Mouse (Mus musculus): ENCODE data around the gene Evi2. TPM values are rescaled to one million over a fixed set of nuclear protein-coding genes. Genes with fewer than 3 reads are reported as not detected.

The Evi2 gene
- polyA plus RNA-seq, 1 experiment from 2014 or later: 0.56 TPM

DNA sequence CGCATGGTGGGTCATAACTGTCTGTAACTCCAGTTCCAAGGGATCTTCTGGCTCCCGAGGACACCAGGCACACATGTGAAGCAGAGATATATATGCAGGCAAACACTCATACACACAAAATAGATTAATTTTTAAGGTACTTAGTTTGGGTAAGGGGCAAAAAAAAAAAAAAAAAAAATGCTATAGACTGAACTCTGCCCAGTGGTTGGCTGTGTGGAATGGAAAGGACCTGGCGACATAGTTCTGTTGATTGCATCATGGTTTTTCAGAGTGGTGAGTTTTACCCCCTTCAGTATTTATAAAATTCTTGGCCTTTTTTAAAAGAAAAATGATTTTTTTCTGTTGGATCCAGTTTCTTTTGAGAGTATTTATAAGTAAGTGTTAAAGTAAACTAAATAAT is 5.9 kb upstream of the Evi2 start:
- WGBS: 94% methylated on average over 3 of the region's 3 CpGs
- H3K27ac ChIP-seq (ENCODE audit: low read length): no peak overlapping the region
- H3K4me2 ChIP-seq (replicated peaks; ENCODE audit: low read depth, low read length): no peak overlapping the region
- H3K4me3 ChIP-seq (ENCODE audit: low read length): no peak overlapping the region
- peaks cover 16% of the 10 kb centered on the region for H3K36me3 ChIP-seq (ENCODE audit: insufficient read depth, low read length)
- H3K9me3 ChIP-seq (ENCODE audit: low read length): no peaks in the 10 kb centered on the region
- no peaks in the 10 kb centered on the region for H3K4me1 ChIP-seq (ENCODE audit: insufficient read depth, low read length)
- no peak overlapping the region for H3K9ac ChIP-seq (replicated peaks; ENCODE audit: low read length)
- H3K27me3 ChIP-seq (ENCODE audit: insufficient read depth, low read length): no peaks in the 10 kb centered on the region
- no peak for ATAC-seq (ENCODE audit: low FRiP score, low TSS enrichment)

DNA sequence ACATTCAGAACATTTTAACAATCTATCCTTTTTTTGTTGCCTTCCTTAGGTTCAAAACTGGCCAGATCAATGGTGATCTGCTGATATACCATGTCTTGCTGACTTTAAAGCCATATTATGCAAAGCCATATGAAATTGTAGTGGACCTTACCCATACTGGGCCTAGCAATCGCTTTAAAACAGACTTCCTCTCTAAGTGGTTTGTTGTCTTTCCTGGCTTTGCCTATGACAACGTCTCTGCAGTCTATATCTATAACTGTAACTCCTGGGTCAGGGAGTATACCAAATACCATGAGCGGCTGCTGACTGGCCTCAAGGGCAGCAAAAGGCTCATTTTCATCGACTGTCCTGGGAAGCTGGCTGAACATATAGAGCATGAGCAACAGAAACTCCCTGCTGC is 5.2 kb upstream of the Evi2 start:
- Histone ChIP-seq H3K4me3 (ENCODE audit: low read length) (no peak overlapping the region), H3K4me2 (replicated peaks; ENCODE audit: low read depth, low read length) (no peak overlapping the region), H3K9ac (replicated peaks; ENCODE audit: low read length) (no peak overlapping the region), H3K27ac (ENCODE audit: low read length) (no peak overlapping the region), H3K36me3 (ENCODE audit: insufficient read depth, low read length) (peaks cover 16% of the 10 kb centered on the region; the same call in 1 of the 2 replicates), H3K9me3 (ENCODE audit: low read length) (no peaks in the 10 kb centered on the region), H3K4me1 (ENCODE audit: insufficient read depth, low read length) (no peaks in the 10 kb centered on the region), H3K27me3 (ENCODE audit: insufficient read depth, low read length) (no peaks in the 10 kb centered on the region)
- no peak for ATAC-seq (ENCODE audit: low FRiP score, low TSS enrichment)
- 92% methylated on average over 4 of the region's 4 CpGs for whole genome bisulfite sequencing

DNA sequence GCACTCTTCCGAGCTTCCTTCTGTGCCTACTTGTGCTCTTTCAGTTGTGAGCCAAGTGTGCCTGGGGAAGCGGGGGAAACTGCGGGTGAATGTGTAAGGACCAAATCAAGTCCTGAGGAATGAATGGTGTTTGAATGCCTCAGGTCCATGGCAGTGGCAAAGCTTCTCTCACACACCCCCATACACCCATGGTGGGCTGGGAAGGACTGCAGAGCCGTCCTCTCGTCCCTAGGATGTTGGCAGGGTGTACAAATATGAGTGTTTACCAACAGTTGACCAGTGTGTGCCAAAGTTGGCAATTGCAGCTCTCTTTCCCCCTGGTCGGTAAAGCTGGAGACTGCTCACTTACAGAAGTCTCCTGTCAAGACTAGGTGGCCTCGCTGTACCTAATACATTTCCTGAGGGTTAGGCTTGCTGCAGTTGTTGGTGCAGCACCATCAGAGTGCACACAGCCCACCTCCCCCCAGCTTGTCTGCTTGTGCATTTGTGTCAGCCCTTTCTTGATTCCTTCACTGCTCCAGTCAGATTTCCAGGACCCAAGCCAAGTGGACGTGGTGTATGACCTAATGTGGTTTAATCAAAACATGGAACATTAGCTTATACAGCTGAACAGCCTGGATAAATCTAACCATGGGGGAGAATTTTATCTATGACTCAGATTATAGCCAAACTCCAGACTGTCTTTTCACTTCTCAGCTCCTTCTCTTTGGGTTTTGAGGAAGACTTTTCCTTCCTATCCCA is 3.7 kb upstream of the Evi2 start:
- Histone ChIP-seq H3K4me3 (ENCODE audit: low read length) (no peak overlapping the region), H3K27me3 (ENCODE audit: insufficient read depth, low read length) (no peaks in the 10 kb centered on the region), H3K27ac (ENCODE audit: low read length) (no peak overlapping the region), H3K9me3 (ENCODE audit: low read length) (no peaks in the 10 kb centered on the region), H3K4me1 (ENCODE audit: insufficient read depth, low read length) (no peaks in the 10 kb centered on the region), H3K9ac (replicated peaks; ENCODE audit: low read length) (no peak overlapping the region), H3K4me2 (replicated peaks; ENCODE audit: low read depth, low read length) (no peak overlapping the region), H3K36me3 (ENCODE audit: insufficient read depth, low read length) (peaks cover 16% of the 10 kb centered on the region; the same call in 1 of the 2 replicates)
- peak; percentile 27; the same call in 1 of the 2 replicates for ATAC-seq (ENCODE audit: low FRiP score, low TSS enrichment)
- WGBS: 80% methylated on average over 8 of the region's 8 CpGs

DNA sequence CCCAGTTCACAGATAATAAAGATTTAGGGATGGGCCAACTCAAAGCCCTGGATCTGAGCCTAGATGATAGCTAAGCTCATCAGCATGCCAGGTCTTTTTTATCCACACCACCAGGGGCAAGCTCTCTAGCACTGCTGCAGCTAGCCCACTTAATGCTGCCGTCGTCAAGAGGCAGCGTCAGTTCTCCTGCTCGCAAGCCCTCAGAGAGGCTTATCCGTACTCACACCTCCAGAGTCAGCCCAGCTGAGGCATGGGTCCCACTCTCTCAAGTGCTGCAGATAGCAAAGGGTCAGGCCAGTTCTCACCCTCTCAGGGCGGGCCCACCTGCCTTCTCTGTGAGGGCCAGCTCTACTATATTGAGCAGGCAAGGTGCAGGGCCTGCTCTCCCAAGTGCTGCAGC is 2.9 kb upstream of the Evi2 start:
- Histone ChIP-seq H3K9ac (replicated peaks; ENCODE audit: low read length) (no peak overlapping the region), H3K4me3 (ENCODE audit: low read length) (no peak overlapping the region), H3K4me2 (replicated peaks; ENCODE audit: low read depth, low read length) (no peak overlapping the region), H3K27ac (ENCODE audit: low read length) (no peak overlapping the region), H3K36me3 (ENCODE audit: insufficient read depth, low read length) (peaks cover 16% of the 10 kb centered on the region; the same call in 1 of the 2 replicates), H3K9me3 (ENCODE audit: low read length) (no peaks in the 10 kb centered on the region), H3K27me3 (ENCODE audit: insufficient read depth, low read length) (no peaks in the 10 kb centered on the region), H3K4me1 (ENCODE audit: insufficient read depth, low read length) (no peaks in the 10 kb centered on the region)
- 85% methylated on average over 6 of the region's 6 CpGs for WGBS
- ATAC-seq (ENCODE audit: low FRiP score, low TSS enrichment): no peak

DNA sequence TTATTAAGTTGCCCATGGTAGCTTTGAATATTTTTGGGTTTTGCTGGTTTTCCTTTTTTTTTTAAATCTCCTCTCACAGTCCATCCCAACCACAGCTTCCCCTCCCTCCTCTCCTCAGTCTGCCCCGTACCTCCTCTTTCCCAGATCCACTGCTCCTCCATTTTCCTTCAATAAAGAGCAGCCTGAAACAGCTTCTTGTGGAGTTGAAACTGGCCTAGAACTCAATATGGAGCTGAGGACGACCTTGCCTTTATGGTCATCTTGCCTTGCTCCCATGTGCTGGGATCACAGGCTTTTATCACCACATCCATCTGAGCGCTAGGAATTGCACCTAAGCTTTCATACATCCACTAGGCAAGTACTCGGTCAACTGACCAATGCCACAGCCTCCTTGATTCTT is 1.1 kb upstream of the Evi2 start:
- no peaks in the 10 kb centered on the region for H3K4me1 ChIP-seq (ENCODE audit: insufficient read depth, low read length)
- H3K4me2 ChIP-seq (replicated peaks; ENCODE audit: low read depth, low read length): no peak overlapping the region
- no peak for ATAC-seq (ENCODE audit: low FRiP score, low TSS enrichment)
- no peak overlapping the region for H3K9ac ChIP-seq (replicated peaks; ENCODE audit: low read length)
- H3K36me3 ChIP-seq (ENCODE audit: insufficient read depth, low read length): 0 out of 2 replicates have a peak, but pooled peaks cover 5% of the 10 kb centered on the region
- 92% methylated on average over 4 of the region's 4 CpGs for WGBS
- no peak overlapping the region for H3K4me3 ChIP-seq (ENCODE audit: low read length)
- no peaks in the 10 kb centered on the region for H3K27me3 ChIP-seq (ENCODE audit: insufficient read depth, low read length)
- no peaks in the 10 kb centered on the region for H3K9me3 ChIP-seq (ENCODE audit: low read length)
- no peak overlapping the region for H3K27ac ChIP-seq (ENCODE audit: low read length)

DNA sequence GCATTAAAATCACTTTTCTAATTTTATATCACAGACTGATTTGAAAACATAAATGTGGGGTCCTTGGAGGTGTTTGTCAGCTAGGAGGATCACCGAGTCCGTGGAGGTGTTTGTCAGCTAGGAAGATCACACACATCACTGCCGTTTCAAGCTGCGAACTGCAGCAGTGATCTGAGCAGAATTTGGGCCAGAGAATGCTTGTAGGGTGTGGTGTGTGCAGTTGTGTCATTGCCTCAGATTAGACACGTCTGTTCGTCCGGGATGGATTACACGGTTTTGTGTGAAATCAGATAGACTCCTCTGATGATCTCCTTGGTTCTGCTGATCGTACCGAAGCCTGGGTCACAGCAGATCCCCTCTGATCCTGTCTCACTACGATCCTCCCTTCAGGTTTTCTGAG is 385 bp upstream of the Evi2 start:
- no peak for ATAC-seq (ENCODE audit: low FRiP score, low TSS enrichment)
- 0 out of 2 replicates have a peak, but pooled peaks cover under 1% of the 10 kb centered on the region for H3K36me3 ChIP-seq (ENCODE audit: insufficient read depth, low read length)
- no peaks in the 10 kb centered on the region for H3K9me3 ChIP-seq (ENCODE audit: low read length)
- no peaks in the 10 kb centered on the region for H3K27me3 ChIP-seq (ENCODE audit: insufficient read depth, low read length)
- WGBS: 87% methylated on average over 11 of the region's 11 CpGs
- no peak overlapping the region for H3K9ac ChIP-seq (replicated peaks; ENCODE audit: low read length)
- no peak overlapping the region for H3K4me2 ChIP-seq (replicated peaks; ENCODE audit: low read depth, low read length)
- H3K27ac ChIP-seq (ENCODE audit: low read length): no peak overlapping the region
- H3K4me1 ChIP-seq (ENCODE audit: insufficient read depth, low read length): 0 out of 2 replicates have a peak, but pooled peaks cover 2% of the 10 kb centered on the region
- no peak overlapping the region for H3K4me3 ChIP-seq (ENCODE audit: low read length)

DNA sequence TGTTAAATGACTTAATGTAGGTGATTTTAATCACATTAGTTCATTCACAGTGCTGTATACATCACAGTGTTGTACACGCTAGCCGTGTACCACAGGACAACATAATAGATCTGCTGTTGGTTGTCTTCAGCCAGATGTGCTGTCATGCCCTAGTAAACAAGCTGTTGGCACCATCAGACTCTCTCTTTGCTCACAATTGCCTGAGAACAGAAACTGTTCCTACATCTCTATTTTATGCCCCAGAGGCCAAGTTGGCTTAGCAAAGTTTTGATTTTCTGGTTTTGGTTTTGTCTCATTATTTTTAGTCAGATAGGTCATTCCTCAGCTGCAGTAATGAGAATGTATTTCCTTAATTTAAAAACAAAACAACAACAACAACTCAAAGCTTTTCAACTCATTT is 653 bp downstream of the Evi2 start:
- H3K9me3 ChIP-seq (ENCODE audit: low read length): no peaks in the 10 kb centered on the region
- WGBS: 94% methylated on average over 2 of the region's 2 CpGs
- no peak overlapping the region for H3K4me3 ChIP-seq (ENCODE audit: low read length)
- no peak for ATAC-seq (ENCODE audit: low FRiP score, low TSS enrichment)
- 0 out of 2 replicates have a peak, but pooled peaks cover 2% of the 10 kb centered on the region for H3K4me1 ChIP-seq (ENCODE audit: insufficient read depth, low read length)
- H3K27ac ChIP-seq (ENCODE audit: low read length): no peak overlapping the region
- no peaks in the 10 kb centered on the region for H3K27me3 ChIP-seq (ENCODE audit: insufficient read depth, low read length)
- H3K36me3 ChIP-seq (ENCODE audit: insufficient read depth, low read length): no peaks in the 10 kb centered on the region
- no peak overlapping the region for H3K4me2 ChIP-seq (replicated peaks; ENCODE audit: low read depth, low read length)
- H3K9ac ChIP-seq (replicated peaks; ENCODE audit: low read length): no peak overlapping the region

DNA sequence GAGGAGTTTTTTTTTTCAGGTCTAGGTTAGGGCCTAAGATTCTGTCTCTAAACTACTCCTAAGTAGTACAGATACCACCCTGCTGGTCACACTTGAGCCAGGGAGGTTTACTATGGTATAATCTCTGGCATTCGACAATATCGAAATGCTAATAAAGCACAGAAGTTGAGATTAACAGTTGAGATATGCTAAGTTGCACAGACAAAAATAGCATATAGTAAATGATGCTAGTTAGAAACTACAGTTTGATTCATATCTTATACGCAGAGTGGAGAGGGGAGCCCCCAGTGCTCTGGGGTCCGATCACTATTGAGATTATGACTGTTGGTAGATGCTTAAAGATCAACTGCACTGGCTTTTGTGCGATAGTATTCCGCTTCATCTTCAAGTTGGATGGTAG is 1.2 kb downstream of the Evi2 start:
- Histone ChIP-seq H3K4me2 (replicated peaks; ENCODE audit: low read depth, low read length) (no peak overlapping the region), H3K9me3 (ENCODE audit: low read length) (no peaks in the 10 kb centered on the region), H3K27ac (ENCODE audit: low read length) (no peak overlapping the region), H3K27me3 (ENCODE audit: insufficient read depth, low read length) (no peaks in the 10 kb centered on the region), H3K9ac (replicated peaks; ENCODE audit: low read length) (no peak overlapping the region), H3K36me3 (ENCODE audit: insufficient read depth, low read length) (no peaks in the 10 kb centered on the region), H3K4me1 (ENCODE audit: insufficient read depth, low read length) (0 out of 2 replicates have a peak, but pooled peaks cover 3% of the 10 kb centered on the region), H3K4me3 (ENCODE audit: low read length) (no peak overlapping the region)
- ATAC-seq (ENCODE audit: low FRiP score, low TSS enrichment): no peak
- 94% methylated on average over 6 of the region's 6 CpGs for WGBS

DNA sequence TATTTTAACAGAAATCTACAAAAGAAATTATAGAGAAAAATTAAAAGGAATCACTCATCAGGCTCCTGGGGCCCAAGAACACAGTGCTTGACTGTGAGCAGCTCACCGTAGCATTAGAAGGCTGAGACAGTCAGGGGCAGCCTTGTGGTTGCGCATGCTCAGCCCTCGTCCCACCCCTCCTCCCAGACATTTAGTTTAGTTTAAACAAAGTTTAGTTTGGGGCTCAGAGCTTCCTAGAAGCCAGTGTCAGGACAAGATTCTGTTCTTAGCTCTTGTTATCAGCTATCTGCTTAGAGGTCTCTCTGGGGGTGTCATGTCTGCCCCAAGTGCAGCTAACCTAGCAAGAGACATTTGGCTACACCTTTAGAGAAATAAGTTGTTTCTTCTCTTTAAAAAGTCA is 1.8 kb downstream of the Evi2 start:
- Histone ChIP-seq H3K4me3 (ENCODE audit: low read length) (no peak overlapping the region), H3K4me2 (replicated peaks; ENCODE audit: low read depth, low read length) (no peak overlapping the region), H3K9me3 (ENCODE audit: low read length) (no peaks in the 10 kb centered on the region), H3K4me1 (ENCODE audit: insufficient read depth, low read length) (peaks cover 7% of the 10 kb centered on the region), H3K9ac (replicated peaks; ENCODE audit: low read length) (no peak overlapping the region), H3K27ac (ENCODE audit: low read length) (no peak overlapping the region), H3K27me3 (ENCODE audit: insufficient read depth, low read length) (no peaks in the 10 kb centered on the region), H3K36me3 (ENCODE audit: insufficient read depth, low read length) (no peaks in the 10 kb centered on the region)
- ATAC-seq (ENCODE audit: low FRiP score, low TSS enrichment): no peak
- 94% methylated on average over 3 of the region's 3 CpGs for WGBS

DNA sequence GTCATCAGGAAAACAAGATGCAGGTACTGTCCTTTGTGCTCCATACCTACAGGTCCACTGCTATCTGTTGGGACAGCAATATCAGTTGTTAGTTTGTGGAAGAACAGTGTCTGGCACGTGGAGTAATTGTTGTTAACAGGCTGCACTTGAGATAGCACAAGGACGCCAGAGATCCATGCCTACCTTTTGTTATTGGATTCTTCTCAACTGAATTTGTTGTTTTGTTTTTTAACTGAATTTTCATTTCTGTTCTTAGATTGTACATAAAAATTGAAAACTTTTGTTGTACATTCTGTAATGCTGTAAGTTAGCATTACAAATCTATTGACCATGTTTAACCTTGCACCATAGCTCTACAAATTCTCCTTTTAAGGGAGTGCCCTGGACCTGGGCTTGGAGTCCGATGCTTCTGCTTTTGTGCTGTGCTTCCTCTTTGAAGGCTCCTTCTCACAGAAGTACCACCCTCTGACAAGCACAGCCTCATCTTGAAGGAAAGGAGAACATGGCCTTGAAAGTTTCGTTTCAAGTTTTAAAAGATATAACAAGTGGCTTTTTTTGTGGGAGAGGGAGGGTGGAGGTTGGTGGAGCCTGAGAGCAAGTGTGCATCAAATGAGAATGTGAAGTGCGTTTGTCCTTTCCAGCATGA is 2.5 kb downstream of the Evi2 start:
- ATAC-seq (ENCODE audit: low FRiP score, low TSS enrichment): no peak
- no peak overlapping the region; the same call in 1 of the 2 replicates for H3K27ac ChIP-seq (ENCODE audit: low read length)
- no peak overlapping the region for H3K4me2 ChIP-seq (replicated peaks; ENCODE audit: low read depth, low read length)
- peaks cover 10% of the 10 kb centered on the region for H3K4me1 ChIP-seq (ENCODE audit: insufficient read depth, low read length)
- no peak overlapping the region for H3K9ac ChIP-seq (replicated peaks; ENCODE audit: low read length)
- H3K27me3 ChIP-seq (ENCODE audit: insufficient read depth, low read length): no peaks in the 10 kb centered on the region
- no peaks in the 10 kb centered on the region for H3K9me3 ChIP-seq (ENCODE audit: low read length)
- H3K36me3 ChIP-seq (ENCODE audit: insufficient read depth, low read length): no peaks in the 10 kb centered on the region
- 89% methylated on average over 5 of the region's 5 CpGs for WGBS
- no peak overlapping the region for H3K4me3 ChIP-seq (ENCODE audit: low read length)

All from kidney, embryonic 16.5 days (tissue).